Mouse (Mus musculus): ENCODE measurements around the gene Hist1h2ae. TPM values are rescaled to one million over a fixed set of nuclear protein-coding genes. Genes with fewer than 3 reads are reported as not detected.
"Not testable (repeated sequence)": the region's sequence is repeated elsewhere in the genome, so short reads cannot be mapped to it uniquely, and the experiment has no call there.

The Hist1h2ae gene
- polyA plus RNA-seq, 1 experiment from 2014 or later = 114 TPM

DNA sequence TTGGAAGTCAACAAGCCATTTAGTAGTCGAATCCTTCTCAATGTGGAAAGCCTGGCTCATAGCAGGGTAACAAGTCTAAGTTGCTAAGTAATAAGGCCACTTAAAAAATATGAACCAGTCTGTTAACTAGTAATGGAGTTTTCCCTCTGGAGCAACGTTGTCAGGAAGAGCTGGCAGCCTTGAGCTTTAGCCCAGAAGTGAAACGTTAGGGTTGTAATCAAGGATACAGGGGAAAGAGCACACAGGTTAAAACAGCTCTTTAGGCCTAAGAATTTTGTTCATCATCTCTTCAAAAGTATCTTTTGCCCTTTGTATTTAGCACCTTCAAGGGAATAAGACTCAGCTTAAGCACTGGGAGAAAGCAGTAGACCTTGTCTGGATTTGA lies 20.3 kb downstream of the Hist1h2ae start:
- Histone ChIP-seq H3K36me3 (ENCODE audit: control insufficient read depth, insufficient read depth, low read length) (no peaks in the 10 kb centered on the region), H3K4me1 (ENCODE audit: control insufficient read depth, insufficient read depth, low read length) (peaks cover 9% of the 10 kb centered on the region; the same call in 1 of the 2 replicates), H3K27ac (ENCODE audit: low read depth, low read length) (peak overlapping the region; percentile 90), H3K27me3 (ENCODE audit: control insufficient read depth, insufficient read depth, low read length) (no peaks in the 10 kb centered on the region), H3K9me3 (ENCODE audit: control insufficient read depth, low read length) (no peaks in the 10 kb centered on the region), H3K4me3 (ENCODE audit: low read length) (peak overlapping the region; percentile 42), H3K4me2 (replicated peaks; ENCODE audit: low read depth, low read length) (peak overlapping the region; percentile 55), H3K9ac (ENCODE audit: low read depth, low read length) (peak overlapping the region; percentile 55)
- no peak for ATAC-seq (ENCODE audit: low FRiP score, low TSS enrichment)
- WGBS = 2% methylated on average over 3 of the region's 3 CpGs

DNA sequence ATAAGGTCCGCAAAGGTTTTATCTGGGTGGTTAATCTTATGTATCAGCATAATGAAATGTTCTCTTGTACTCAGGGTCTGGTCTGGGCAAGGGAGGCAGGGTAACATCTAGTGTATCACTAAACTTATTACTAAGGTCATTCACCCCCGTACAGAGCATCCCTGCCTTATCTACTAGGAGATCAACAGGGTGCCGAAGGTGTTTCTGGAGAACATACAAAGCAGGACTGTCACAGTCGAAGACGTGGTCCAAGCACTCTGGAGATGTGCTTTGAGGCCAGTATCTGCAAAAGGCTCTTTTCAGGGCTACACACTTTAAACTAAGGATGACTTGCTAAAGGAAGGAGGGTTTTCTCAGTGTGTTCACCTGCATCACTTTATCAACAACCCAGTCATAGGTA lies 24.3 kb downstream of the Hist1h2ae start:
- ATAC-seq (ENCODE audit: low FRiP score, low TSS enrichment) = no peak
- no peaks in the 10 kb centered on the region for H3K36me3 ChIP-seq (ENCODE audit: control insufficient read depth, insufficient read depth, low read length)
- H3K9ac ChIP-seq (ENCODE audit: low read depth, low read length) = no peak overlapping the region
- H3K4me2 ChIP-seq (replicated peaks; ENCODE audit: low read depth, low read length) = no peak overlapping the region
- no peaks in the 10 kb centered on the region for H3K9me3 ChIP-seq (ENCODE audit: control insufficient read depth, low read length)
- no peak overlapping the region for H3K4me3 ChIP-seq (ENCODE audit: low read length)
- H3K4me1 ChIP-seq (ENCODE audit: control insufficient read depth, insufficient read depth, low read length) = peaks cover 2% of the 10 kb centered on the region; the same call in 1 of the 2 replicates
- no peaks in the 10 kb centered on the region for H3K27me3 ChIP-seq (ENCODE audit: control insufficient read depth, insufficient read depth, low read length)
- H3K27ac ChIP-seq (ENCODE audit: low read depth, low read length) = peak overlapping the region; percentile 32; the same call in 1 of the 2 replicates
- 71% methylated on average over 5 of the region's 5 CpGs for WGBS

DNA sequence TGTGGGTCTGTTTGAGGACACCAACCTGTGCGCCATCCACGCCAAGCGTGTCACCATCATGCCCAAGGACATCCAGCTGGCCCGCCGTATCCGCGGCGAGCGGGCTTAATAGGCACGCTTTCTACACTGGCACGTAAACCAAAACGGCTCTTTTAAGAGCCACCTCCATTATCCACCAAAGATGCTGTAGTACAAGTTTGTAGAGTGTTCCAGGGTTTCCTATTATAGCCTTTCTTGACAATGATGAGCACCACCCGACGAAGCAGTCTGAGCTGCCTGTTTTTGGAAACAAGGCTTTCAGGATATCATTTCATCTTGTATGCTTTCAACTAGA lies 26.3 kb downstream of the Hist1h2ae start:
- peak overlapping the region; percentile 69; the same call in 1 of the 2 replicates for H3K9ac ChIP-seq (ENCODE audit: low read depth, low read length)
- H3K9me3 ChIP-seq (ENCODE audit: control insufficient read depth, low read length); H3K27me3 ChIP-seq (ENCODE audit: control insufficient read depth, insufficient read depth, low read length); H3K36me3 ChIP-seq (ENCODE audit: control insufficient read depth, insufficient read depth, low read length); H3K4me1 ChIP-seq (ENCODE audit: control insufficient read depth, insufficient read depth, low read length); ATAC-seq (ENCODE audit: low FRiP score, low TSS enrichment); H3K4me2 ChIP-seq (replicated peaks; ENCODE audit: low read depth, low read length): not testable (repeated sequence)
- H3K4me3 ChIP-seq (ENCODE audit: low read length) = peak overlapping the region; percentile 46
- peak overlapping the region; percentile 89; the same call in 1 of the 2 replicates for H3K27ac ChIP-seq (ENCODE audit: low read depth, low read length)
- WGBS = 0% methylated on average over 11 of the region's 14 CpGs

- H3K9me3 ChIP-seq (ENCODE audit: control insufficient read depth, low read length) = no peaks in the 10 kb centered on the region
- no peaks in the 10 kb centered on the region for H3K4me1 ChIP-seq (ENCODE audit: control insufficient read depth, insufficient read depth, low read length)
- no peaks in the 10 kb centered on the region for H3K27me3 ChIP-seq (ENCODE audit: control insufficient read depth, insufficient read depth, low read length)
- H3K36me3 ChIP-seq (ENCODE audit: control insufficient read depth, insufficient read depth, low read length) = no peaks in the 10 kb centered on the region
- peak within 1 kb of the TSS; percentile 76 for H3K4me2 ChIP-seq (replicated peaks; ENCODE audit: low read depth, low read length)
- H3K27ac ChIP-seq (ENCODE audit: low read depth, low read length) = peak within 1 kb of the TSS; percentile 97
- peak within 1 kb of the TSS; percentile 69 for H3K9ac ChIP-seq (ENCODE audit: low read depth, low read length)
- peak; percentile 95 for ATAC-seq (ENCODE audit: low FRiP score, low TSS enrichment)
- WGBS = under 1% methylated on average over 30 of the region's 45 CpGs
- H3K4me3 ChIP-seq (ENCODE audit: low read length) = peak within 1 kb of the TSS; percentile 46
Observed at GRCm38 (mm10) chr13:23543965-23544786, 26.8 kb downstream of the Hist1h2ae start, which contains the start of gene Hist1h3f. Gene Hist1h3f, plus strand, starts transcription at chr13:23544052.

GRCm38 (mm10) chr13:23542999-23543607 lies 27.9 kb downstream of the Hist1h2ae start, which contains the start of gene Hist1h2bh:
Gene Hist1h2bh, minus strand, starts transcription at chr13:23543392.
- Histone ChIP-seq H3K4me3 (ENCODE audit: low read length) (peak within 1 kb of the TSS; percentile 46), H3K9ac (ENCODE audit: low read depth, low read length) (peak within 1 kb of the TSS; percentile 69), H3K27ac (ENCODE audit: low read depth, low read length) (peak within 1 kb of the TSS; percentile 97), H3K4me2 (replicated peaks; ENCODE audit: low read depth, low read length) (peak within 1 kb of the TSS; percentile 76)
- not testable (repeated sequence) for H3K9me3 ChIP-seq (ENCODE audit: control insufficient read depth, low read length); H3K4me1 ChIP-seq (ENCODE audit: control insufficient read depth, insufficient read depth, low read length); H3K27me3 ChIP-seq (ENCODE audit: control insufficient read depth, insufficient read depth, low read length); H3K36me3 ChIP-seq (ENCODE audit: control insufficient read depth, insufficient read depth, low read length)
- peak; percentile 96 for ATAC-seq (ENCODE audit: low FRiP score, low TSS enrichment)
- WGBS = under 1% methylated on average over 24 of the region's 42 CpGs

DNA sequence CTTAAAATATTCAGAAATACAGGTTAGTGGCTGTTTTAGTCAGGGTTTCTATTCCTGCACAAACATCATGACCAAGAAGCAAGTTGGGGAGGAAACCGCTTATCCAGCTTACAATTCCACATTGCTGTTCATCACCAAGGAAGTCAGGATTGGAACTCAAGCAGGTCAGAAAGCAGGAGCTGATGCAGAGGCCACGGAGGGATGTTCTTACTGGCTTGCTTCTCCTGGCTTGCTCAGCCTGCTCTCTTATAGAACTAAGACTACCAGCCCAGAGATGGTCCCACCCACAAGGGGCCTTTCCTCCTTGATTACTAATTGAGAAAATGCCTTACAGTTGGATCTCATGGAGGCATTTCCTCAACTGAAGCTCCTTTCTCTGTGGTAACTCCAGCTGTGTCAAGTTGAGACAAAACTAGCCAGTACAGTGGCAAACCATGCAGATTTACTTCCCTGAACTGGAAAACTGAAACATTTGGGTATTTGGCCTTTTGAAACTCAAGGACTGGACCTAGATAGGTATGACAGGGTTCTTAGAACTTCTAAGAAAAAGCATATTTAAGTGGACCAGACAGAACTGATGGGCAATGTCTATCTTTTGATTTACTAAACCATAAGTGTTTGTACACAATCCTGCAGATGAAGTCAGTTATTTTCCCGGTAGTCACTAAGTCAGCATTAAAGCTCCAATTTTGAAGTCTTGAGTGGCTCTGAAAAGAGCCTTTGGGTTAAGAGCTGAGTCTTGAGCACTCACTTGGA lies 28.6 kb downstream of the Hist1h2ae start:
- not testable (repeated sequence) for H3K27me3 ChIP-seq (ENCODE audit: control insufficient read depth, insufficient read depth, low read length); H3K9me3 ChIP-seq (ENCODE audit: control insufficient read depth, low read length); H3K4me1 ChIP-seq (ENCODE audit: control insufficient read depth, insufficient read depth, low read length); ATAC-seq (ENCODE audit: low FRiP score, low TSS enrichment); H3K36me3 ChIP-seq (ENCODE audit: control insufficient read depth, insufficient read depth, low read length)
- 11% methylated on average over 3 of the region's 3 CpGs for WGBS
- Histone ChIP-seq H3K27ac (ENCODE audit: low read depth, low read length) (peak overlapping the region; percentile 88), H3K4me2 (replicated peaks; ENCODE audit: low read depth, low read length) (peak overlapping the region; percentile 76), H3K4me3 (ENCODE audit: low read length) (peak overlapping the region; percentile 44), H3K9ac (ENCODE audit: low read depth, low read length) (peak overlapping the region; percentile 68)

DNA sequence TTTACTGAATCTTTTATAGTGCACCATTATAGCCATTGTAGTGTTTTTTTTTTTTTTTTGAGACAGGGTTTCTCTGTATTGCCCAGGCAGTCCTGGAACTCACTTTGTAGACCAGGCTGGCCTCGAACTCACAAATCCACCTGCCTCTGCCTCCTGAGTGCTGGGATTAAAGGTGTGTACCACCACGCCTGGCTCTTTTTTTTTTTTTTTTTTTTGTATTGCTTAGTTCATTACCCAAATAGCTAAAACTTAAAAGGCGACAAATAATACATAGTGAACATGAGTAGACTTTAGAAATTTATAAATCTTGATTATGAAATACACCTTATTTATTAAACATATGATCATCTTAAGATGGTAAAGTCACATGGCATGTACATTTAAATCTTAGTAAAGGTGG lies 29.5 kb downstream of the Hist1h2ae start:
- no peak overlapping the region for H3K27ac ChIP-seq (ENCODE audit: low read depth, low read length)
- H3K4me1 ChIP-seq (ENCODE audit: control insufficient read depth, insufficient read depth, low read length) = peaks cover 5% of the 10 kb centered on the region
- 90% methylated on average over 3 of the region's 3 CpGs for WGBS
- H3K36me3 ChIP-seq (ENCODE audit: control insufficient read depth, insufficient read depth, low read length) = no peaks in the 10 kb centered on the region
- ATAC-seq (ENCODE audit: low FRiP score, low TSS enrichment) = no peak
- H3K27me3 ChIP-seq (ENCODE audit: control insufficient read depth, insufficient read depth, low read length) = no peaks in the 10 kb centered on the region
- no peak overlapping the region for H3K9ac ChIP-seq (ENCODE audit: low read depth, low read length)
- H3K9me3 ChIP-seq (ENCODE audit: control insufficient read depth, low read length) = no peaks in the 10 kb centered on the region
- no peak overlapping the region for H3K4me2 ChIP-seq (replicated peaks; ENCODE audit: low read depth, low read length)
- no peak overlapping the region for H3K4me3 ChIP-seq (ENCODE audit: low read length)

DNA sequence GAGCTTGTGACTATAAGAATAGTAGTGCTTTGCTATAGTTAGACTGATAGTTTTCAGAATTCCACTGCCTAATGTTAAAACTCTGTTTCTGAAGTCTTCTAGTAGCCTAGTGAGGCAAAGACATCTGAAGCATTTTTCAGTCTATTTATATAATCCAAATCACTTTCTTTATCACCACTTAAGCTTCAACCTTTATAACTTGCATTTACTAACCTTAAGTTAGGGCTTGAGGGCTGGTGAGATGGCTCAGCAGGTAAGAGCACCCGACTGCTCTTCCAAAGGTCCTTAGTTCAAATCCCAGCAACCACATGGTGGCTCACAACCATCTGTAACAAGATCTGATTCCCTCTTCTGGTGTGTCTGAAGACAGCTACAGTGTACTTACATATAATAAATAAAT lies 31.2 kb downstream of the Hist1h2ae start:
- H3K9ac ChIP-seq (ENCODE audit: low read depth, low read length); H3K36me3 ChIP-seq (ENCODE audit: control insufficient read depth, insufficient read depth, low read length); H3K27me3 ChIP-seq (ENCODE audit: control insufficient read depth, insufficient read depth, low read length); H3K9me3 ChIP-seq (ENCODE audit: control insufficient read depth, low read length); H3K4me3 ChIP-seq (ENCODE audit: low read length); H3K4me1 ChIP-seq (ENCODE audit: control insufficient read depth, insufficient read depth, low read length); H3K27ac ChIP-seq (ENCODE audit: low read depth, low read length); ATAC-seq (ENCODE audit: low FRiP score, low TSS enrichment); H3K4me2 ChIP-seq (replicated peaks; ENCODE audit: low read depth, low read length): not testable (repeated sequence)
- 68% methylated on average over 1 of the region's 1 CpGs for WGBS
